Mouse (Mus musculus) stomach, postnatal 0 days (tissue): ENCODE results near the gene Iqch.

Experiments
- CTCF ChIP-seq: IDR thresholded peaks from 2 replicates; pipeline ENCODE4 v1.5.1; 2016; ENCODE audit warnings: antibody characterized with exemption, low read depth, mild to moderate bottlenecking, moderate library complexity
- EP300 ChIP-seq: optimal IDR thresholded peaks from 2 replicates; pipeline ENCODE3; 2016; ENCODE audit warnings: antibody characterized with exemption

DNA sequence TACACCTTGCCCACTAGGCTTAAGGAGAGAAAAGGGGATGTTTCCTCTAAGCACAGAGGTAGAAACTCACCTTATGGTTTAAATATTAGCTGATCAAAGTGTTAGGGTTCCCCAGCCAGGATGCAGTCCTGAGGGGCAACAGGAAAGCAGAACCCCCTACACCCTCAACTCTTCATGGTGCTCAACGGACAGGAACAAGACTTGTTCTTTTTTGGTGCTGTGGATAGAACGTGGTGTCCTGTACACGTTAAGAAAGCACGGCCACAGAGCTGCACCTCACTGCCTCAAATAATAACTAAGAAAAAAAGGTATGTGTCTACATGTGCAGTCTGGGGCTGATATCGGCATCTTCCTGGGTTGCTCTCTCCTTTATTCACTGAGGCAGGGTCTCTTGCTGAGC is 53.3 kb downstream of the Iqch start:
- no peak for TF ChIP-seq CTCF
- no peak for TF ChIP-seq EP300
